Mouse (Mus musculus): ENCODE results near the gene Noa1.

Gene Noa1

GRCm38 (mm10) chr5:77309924-77310772 lies at the start of gene Noa1, which contains the start of gene Polr2b:
Noa1 (minus strand) TSS chr5:77310084.
Polr2b (plus strand) TSS chr5:77310147.
- DNase-seq (ENCODE audit: low read depth in 2 of 2, low spot score in 2 of 2): peak; percentile 98 to 99

GRCm38 (mm10) chr5:77358347-77358746 lies 48.5 kb upstream of the Noa1 start:
- no peak for DNase-seq (ENCODE audit: low read depth in 2 of 2, low spot score in 2 of 2)

- peak; percentile 18 to 51 for DNase-seq (ENCODE audit: low read depth in 2 of 2, low spot score in 2 of 2)
Measured at GRCm38 (mm10) chr5:77357405-77358149, 47.7 kb upstream of the Noa1 start.

GRCm38 (mm10) chr5:77355307-77356265 lies 45.7 kb upstream of the Noa1 start:
- DNase-seq (ENCODE audit: low read depth in 2 of 2, low spot score in 2 of 2): no peak

GRCm38 (mm10) chr5:77354361-77354787 lies 44.5 kb upstream of the Noa1 start:
- peak; percentile 62 to 69 for DNase-seq (ENCODE audit: low read depth in 2 of 2, low spot score in 2 of 2)

- no peak for DNase-seq (ENCODE audit: low read depth in 2 of 2, low spot score in 2 of 2)
Measured at GRCm38 (mm10) chr5:77351691-77352090, 41.8 kb upstream of the Noa1 start.

GRCm38 (mm10) chr5:77349971-77350658 lies 40.2 kb upstream of the Noa1 start:
- DNase-seq (ENCODE audit: low read depth in 2 of 2, low spot score in 2 of 2): no peak

- DNase-seq (ENCODE audit: low read depth in 2 of 2, low spot score in 2 of 2): no peak
Measured at GRCm38 (mm10) chr5:77348901-77349300, 39.0 kb upstream of the Noa1 start.

GRCm38 (mm10) chr5:77340033-77340432 lies 30.1 kb upstream of the Noa1 start:
- no peak for DNase-seq (ENCODE audit: low read depth in 2 of 2, low spot score in 2 of 2)

- no peak for DNase-seq (ENCODE audit: low read depth in 2 of 2, low spot score in 2 of 2)
Measured at GRCm38 (mm10) chr5:77330154-77330553, 20.3 kb upstream of the Noa1 start.

GRCm38 (mm10) chr5:77324936-77325335 lies 15.1 kb upstream of the Noa1 start:
- DNase-seq (ENCODE audit: low read depth in 2 of 2, low spot score in 2 of 2): no peak

- no peak for DNase-seq (ENCODE audit: low read depth in 2 of 2, low spot score in 2 of 2)
Measured at GRCm38 (mm10) chr5:77314986-77315385, 5.1 kb upstream of the Noa1 start.

GRCm38 (mm10) chr5:77314206-77314605 lies 4.3 kb upstream of the Noa1 start:
- no peak for DNase-seq (ENCODE audit: low read depth in 2 of 2, low spot score in 2 of 2)

- DNase-seq (ENCODE audit: low read depth in 2 of 2, low spot score in 2 of 2): peak; percentile 1 to 10
Measured at GRCm38 (mm10) chr5:77309051-77309906, 605 bp downstream of the Noa1 start.

GRCm38 (mm10) chr5:77307821-77308553 lies 1.9 kb downstream of the Noa1 start:
- no peak for DNase-seq (ENCODE audit: low read depth in 2 of 2, low spot score in 2 of 2)

GRCm38 (mm10) chr5:77301296-77301903 lies 8.5 kb downstream of the Noa1 start:
- no peak for DNase-seq (ENCODE audit: low read depth in 2 of 2, low spot score in 2 of 2)

- no peak for DNase-seq (ENCODE audit: low read depth in 2 of 2, low spot score in 2 of 2)
Measured at GRCm38 (mm10) chr5:77299486-77299885, 10.4 kb downstream of the Noa1 start.

- DNase-seq (ENCODE audit: low read depth in 2 of 2, low spot score in 2 of 2): no peak
Measured at GRCm38 (mm10) chr5:77292803-77293522, 16.9 kb downstream of the Noa1 start.
